Mouse (Mus musculus) midbrain, embryonic 12.5 days (tissue): ENCODE data around the gene Osbp2. TPM values are rescaled to one million over a fixed set of nuclear protein-coding genes. Genes with fewer than 3 reads are reported as not detected.

Source experiments
- ATAC-seq: fragments of 200-750 bp; cut with Nextera tagmentation; 2 replicates; pipeline ENCODE4 v1.8.0; 2017; ENCODE audit warnings: low read depth, moderate TSS enrichment, moderate library complexity; ENCODE audit not compliant: low FRiP score
- H3K27ac ChIP-seq: fragments of 300-500 bp; sonication (generic); replicated peaks from 2 replicates; pipeline ENCODE4 v1.5.1; 2016; ENCODE audit warnings: mild to moderate bottlenecking
- H3K27me3 ChIP-seq: fragments of 300-500 bp; sonication (generic); 2 replicates; pipeline ENCODE4 v1.6.1; 2016; ENCODE audit warnings: mild to moderate bottlenecking
- H3K36me3 ChIP-seq: fragments of 300-500 bp; sonication (generic); 2 replicates; pipeline ENCODE4 v1.6.1; 2016
- H3K4me1 ChIP-seq: fragments of 300-500 bp; sonication (generic); 2 replicates; pipeline ENCODE4 v1.6.1; 2016
- H3K4me2 ChIP-seq: fragments of 300-500 bp; sonication (generic); replicated peaks from 2 replicates; pipeline ENCODE4 v1.6.1; 2016; ENCODE audit warnings: mild to moderate bottlenecking, moderate library complexity
- H3K4me3 ChIP-seq: fragments of 300-500 bp; sonication (generic); 2 replicates; pipeline ENCODE4 v1.5.1; 2016; ENCODE audit warnings: mild to moderate bottlenecking
- H3K9ac ChIP-seq: fragments of 300-500 bp; sonication (generic); replicated peaks from 2 replicates; pipeline ENCODE4 v1.6.1; 2016; ENCODE audit warnings: mild to moderate bottlenecking, moderate library complexity
- H3K9me3 ChIP-seq: fragments of 300-500 bp; sonication (generic); 2 replicates; pipeline ENCODE4 v1.6.1; 2016; ENCODE audit warnings: mild to moderate bottlenecking
- WGBS: fragments of 180-500 bp; shearing (Covaris S2); methylation state at CpG from one replicate; pipeline ENCODE4 v1.1.7; 2016; 5-methylcytosine and 5-hydroxymethylcytosine counted together
- polyA plus RNA-seq: library from polyadenylated mRNA; unstranded; fragments of >200 nt; fragmentation: Nextera tagmentation; extraction: Ambion mirVana; gene quantifications from 2 replicates; pipeline ENCODE4 v1.2.1, GENCODE M21; 2016

Osbp2 gene
- polyA plus RNA-seq, 1 experiment from 2014 or later, result 5.3 TPM

DNA sequence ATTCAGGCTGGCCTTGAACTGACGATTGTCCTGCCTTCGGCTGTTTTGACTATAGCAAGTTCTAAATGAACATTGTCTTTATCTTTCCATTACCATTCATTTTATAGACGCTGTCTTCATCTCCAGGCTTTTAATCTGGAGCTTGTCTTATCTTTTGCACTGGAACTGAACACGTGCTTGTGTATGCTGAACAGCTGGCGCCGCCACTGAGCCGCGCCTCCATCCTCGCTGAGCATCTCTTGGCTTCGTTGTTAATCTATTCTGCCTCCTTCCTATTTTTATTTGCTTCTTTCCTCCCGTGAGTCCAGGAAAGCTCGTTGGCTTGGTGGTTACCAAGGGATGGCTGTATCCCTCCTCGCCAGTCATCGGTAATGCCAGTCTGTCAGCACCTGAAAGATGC is 153.5 kb downstream of the Osbp2 start:
- no peaks in the 10 kb centered on the region for H3K4me1 ChIP-seq
- H3K4me3 ChIP-seq, result no peak overlapping the region
- 0 out of 2 replicates have a peak, but pooled peaks cover 2% of the 10 kb centered on the region for H3K27me3 ChIP-seq
- no peak for ATAC-seq
- H3K9me3 ChIP-seq, result no peaks in the 10 kb centered on the region
- H3K36me3 ChIP-seq, result no peaks in the 10 kb centered on the region
- no peak overlapping the region for H3K27ac ChIP-seq
- no peak overlapping the region for H3K9ac ChIP-seq
- H3K4me2 ChIP-seq, result no peak overlapping the region
- WGBS, result 85% methylated on average over 14 of the region's 14 CpGs

DNA sequence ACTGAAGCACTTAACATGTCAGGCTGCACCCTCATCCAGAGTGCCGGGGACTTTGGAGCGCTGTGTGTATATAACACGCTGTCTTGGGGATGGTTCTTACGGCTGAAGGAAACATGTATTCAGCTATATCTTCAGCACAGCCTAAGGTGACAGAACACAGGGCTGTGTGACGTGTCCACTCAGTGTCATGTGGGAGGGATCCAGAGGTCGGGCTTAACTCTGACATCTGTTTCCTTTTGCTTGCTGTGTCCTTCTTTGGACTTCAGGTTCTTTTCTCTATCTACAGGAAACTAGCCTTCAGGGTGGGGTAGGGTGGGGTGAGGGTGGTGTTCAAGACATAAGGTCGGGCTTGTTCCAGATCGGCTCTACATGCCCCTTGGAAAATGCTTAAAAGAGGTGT is 156.6 kb downstream of the Osbp2 start:
- Histone ChIP-seq H3K4me2 (no peak overlapping the region), H3K27me3 (0 out of 2 replicates have a peak, but pooled peaks cover 5% of the 10 kb centered on the region), H3K9me3 (no peaks in the 10 kb centered on the region), H3K9ac (no peak overlapping the region), H3K4me3 (no peak overlapping the region), H3K36me3 (no peaks in the 10 kb centered on the region), H3K4me1 (no peaks in the 10 kb centered on the region), H3K27ac (no peak overlapping the region)
- WGBS, result 93% methylated on average over 8 of the region's 8 CpGs
- no peak for ATAC-seq

DNA sequence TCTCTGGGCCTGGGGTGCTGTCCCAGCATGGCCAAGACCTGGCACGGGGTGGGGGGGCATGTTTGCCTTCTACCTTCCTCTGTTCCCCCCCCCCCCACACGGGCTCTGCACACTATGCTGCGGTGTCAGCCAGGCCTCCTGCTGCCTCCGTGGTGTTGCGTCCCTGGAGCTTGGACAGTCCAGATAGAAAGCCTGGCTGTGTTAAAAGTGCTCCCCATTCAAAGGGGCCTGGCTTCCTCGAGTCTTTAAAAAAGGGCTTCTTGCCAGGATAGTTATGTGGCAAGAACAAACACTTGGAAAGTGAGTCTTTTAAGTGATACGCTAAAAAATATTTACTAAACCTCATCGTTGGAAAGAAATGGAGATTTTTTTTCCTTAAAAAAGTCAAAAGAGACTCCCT is 159.3 kb downstream of the Osbp2 start:
- ATAC-seq, result no peak
- Histone ChIP-seq H3K9ac (no peak overlapping the region), H3K4me2 (no peak overlapping the region), H3K4me1 (no peaks in the 10 kb centered on the region), H3K9me3 (no peaks in the 10 kb centered on the region), H3K36me3 (no peaks in the 10 kb centered on the region), H3K27ac (no peak overlapping the region), H3K4me3 (no peak overlapping the region), H3K27me3 (0 out of 2 replicates have a peak, but pooled peaks cover 5% of the 10 kb centered on the region)
- 81% methylated on average over 8 of the region's 8 CpGs for WGBS

DNA sequence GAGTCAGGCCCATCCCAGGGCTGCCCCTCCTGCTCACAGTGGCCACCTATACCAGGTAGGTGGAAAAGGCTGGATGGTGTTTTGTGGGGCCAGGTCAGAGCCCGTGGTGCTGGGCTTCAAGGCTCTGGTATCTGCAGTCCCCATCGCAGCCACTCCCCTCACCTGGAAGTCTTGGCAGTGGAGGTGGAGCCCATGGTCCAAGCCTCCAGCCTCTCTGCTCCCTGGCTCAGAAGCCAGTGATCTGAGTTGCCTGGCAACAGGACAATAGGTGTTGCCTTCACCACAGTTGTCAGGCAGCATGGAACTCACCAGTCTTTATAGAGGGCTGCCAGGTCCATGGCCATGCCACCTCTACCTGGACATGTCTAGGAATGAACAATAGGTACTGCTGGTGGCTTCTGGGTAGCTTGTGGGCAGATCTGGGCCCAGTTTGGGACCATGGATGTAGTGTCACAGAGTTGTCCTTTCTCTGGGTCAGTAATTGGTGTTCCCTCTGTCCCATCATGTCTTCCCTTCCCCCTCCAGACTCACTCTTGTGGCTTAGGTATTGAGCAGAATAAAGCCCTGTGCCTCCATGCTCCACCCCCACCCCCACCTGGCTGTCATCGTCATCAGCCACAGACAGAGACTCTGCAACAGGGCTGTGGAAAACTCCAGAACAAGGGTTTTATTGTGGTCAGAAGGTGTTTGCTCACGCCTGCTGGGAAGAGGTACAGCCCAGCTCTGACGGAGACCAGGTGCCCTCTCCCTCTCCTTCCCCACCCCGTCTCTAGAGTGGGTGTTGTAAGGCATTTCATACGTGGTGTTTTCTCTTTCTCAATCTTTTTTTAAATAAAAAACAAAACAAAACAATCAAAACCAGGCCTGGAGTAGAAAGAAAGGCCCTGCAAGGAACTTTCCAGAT is 160.4 kb downstream of the Osbp2 start:
- ATAC-seq, result no peak
- H3K4me2 ChIP-seq, result no peak overlapping the region
- H3K4me3 ChIP-seq, result no peak overlapping the region
- whole genome bisulfite sequencing, result 86% methylated on average over 7 of the region's 7 CpGs
- no peaks in the 10 kb centered on the region for H3K9me3 ChIP-seq
- no peaks in the 10 kb centered on the region for H3K36me3 ChIP-seq
- no peak overlapping the region for H3K27ac ChIP-seq
- no peak overlapping the region for H3K9ac ChIP-seq
- H3K27me3 ChIP-seq, result 0 out of 2 replicates have a peak, but pooled peaks cover 5% of the 10 kb centered on the region
- H3K4me1 ChIP-seq, result no peaks in the 10 kb centered on the region

DNA sequence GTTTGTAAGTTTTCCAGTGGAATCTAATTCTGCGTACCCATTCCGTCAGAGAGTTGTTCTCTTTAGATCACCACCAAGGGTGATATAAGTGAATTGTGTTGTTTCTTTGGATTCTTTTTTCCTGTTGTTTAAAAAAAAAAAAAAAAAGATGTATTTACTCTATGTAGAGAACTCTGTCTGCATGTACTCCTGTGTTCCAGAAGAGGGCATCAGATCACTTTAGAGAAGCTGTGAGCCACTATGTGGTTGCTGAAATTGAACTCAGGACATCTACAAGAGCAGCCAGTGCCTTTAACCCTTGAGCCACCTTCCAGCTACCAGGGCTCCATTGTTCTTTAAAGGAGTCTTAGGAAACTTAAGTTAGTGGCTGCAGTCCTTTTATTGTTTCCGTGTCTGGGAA is 166.3 kb downstream of the Osbp2 start:
- H3K4me3 ChIP-seq, result no peak overlapping the region
- no peak for ATAC-seq
- no peak overlapping the region for H3K9ac ChIP-seq
- WGBS, result 83% methylated on average over 3 of the region's 3 CpGs
- H3K9me3 ChIP-seq, result no peaks in the 10 kb centered on the region
- H3K4me2 ChIP-seq, result no peak overlapping the region
- no peaks in the 10 kb centered on the region for H3K27me3 ChIP-seq
- H3K36me3 ChIP-seq, result peaks cover 13% of the 10 kb centered on the region
- H3K4me1 ChIP-seq, result no peaks in the 10 kb centered on the region
- no peak overlapping the region for H3K27ac ChIP-seq

DNA sequence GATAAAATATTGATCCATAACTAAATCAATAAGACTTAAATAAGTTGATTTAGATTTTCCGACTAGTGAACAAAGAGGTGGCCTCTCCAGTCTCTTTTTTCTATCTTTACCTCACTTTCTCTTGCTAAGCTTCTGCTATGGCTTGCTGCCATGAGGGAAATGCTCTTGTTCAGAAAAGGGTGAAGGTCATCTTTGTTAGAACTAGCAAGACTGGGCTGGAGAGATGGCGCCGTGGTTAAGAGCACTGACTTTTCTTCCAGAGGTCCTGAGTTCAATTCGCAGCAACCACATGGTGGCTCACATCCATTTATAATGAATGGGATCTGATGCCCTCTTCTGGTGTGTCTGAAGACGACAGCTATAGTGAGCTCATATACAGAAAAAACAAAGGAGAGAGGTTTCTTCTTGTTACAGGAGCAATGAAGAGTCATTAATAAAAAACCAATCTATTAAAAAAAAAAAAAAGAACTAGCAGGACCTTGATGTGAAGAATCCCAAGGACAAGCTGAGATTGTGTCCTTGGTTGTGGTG is 167.6 kb downstream of the Osbp2 start:
- Histone ChIP-seq H3K9me3 (no peaks in the 10 kb centered on the region), H3K27ac (no peak overlapping the region), H3K4me3 (no peak overlapping the region), H3K4me1 (no peaks in the 10 kb centered on the region), H3K36me3 (peaks cover 23% of the 10 kb centered on the region), H3K27me3 (no peaks in the 10 kb centered on the region), H3K9ac (no peak overlapping the region), H3K4me2 (no peak overlapping the region)
- ATAC-seq, result no peak
- WGBS, result 80% methylated on average over 5 of the region's 5 CpGs

DNA sequence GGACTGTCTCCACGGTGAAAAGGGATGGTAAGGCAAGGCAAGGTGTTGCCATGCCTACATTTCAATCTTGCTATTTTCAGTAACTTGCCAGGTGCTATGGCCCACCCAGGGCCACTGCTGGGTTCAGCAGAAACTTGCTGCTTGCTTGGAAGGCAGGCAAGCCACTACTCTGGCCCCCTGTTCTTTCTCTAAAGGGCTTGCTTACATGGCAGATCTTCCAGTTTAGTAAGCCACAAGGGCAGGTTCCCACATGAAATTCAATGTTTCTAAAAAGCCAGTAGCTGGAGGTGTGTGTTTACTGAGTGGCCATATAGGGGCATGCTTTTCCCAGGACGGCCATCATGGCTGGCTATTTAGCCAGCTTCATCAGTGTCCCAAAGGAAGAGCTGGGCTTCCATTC is 172.0 kb downstream of the Osbp2 start:
- ATAC-seq, result no peak
- no peaks in the 10 kb centered on the region for H3K4me1 ChIP-seq
- no peak overlapping the region for H3K9ac ChIP-seq
- no peaks in the 10 kb centered on the region for H3K27me3 ChIP-seq
- H3K9me3 ChIP-seq, result no peaks in the 10 kb centered on the region
- H3K4me3 ChIP-seq, result no peak overlapping the region
- no peak overlapping the region for H3K4me2 ChIP-seq
- 86% methylated on average over 2 of the region's 2 CpGs for WGBS
- H3K36me3 ChIP-seq, result peaks cover 65% of the 10 kb centered on the region
- H3K27ac ChIP-seq, result no peak overlapping the region

DNA sequence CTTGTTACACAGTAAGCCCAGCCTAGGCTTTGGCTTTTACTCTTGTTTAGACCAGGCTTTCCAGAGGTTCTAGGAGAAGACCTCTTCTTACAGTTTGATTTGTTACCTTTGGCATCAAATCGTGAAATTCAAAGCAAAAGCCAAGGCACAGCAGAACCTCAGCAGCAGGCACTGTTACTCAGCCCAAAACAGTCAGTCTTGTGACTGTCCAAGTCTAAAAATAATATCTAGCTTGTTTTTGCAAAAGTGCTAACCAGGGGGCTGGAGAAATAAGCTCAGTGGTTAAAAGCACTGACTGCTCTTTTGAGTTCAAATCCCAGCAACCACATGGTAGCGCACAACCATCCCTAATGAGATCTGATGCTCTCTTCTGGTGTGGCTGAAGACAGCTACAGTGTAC is 176.8 kb downstream of the Osbp2 start:
- ATAC-seq, result no peak
- H3K27me3 ChIP-seq, result no peaks in the 10 kb centered on the region
- no peak overlapping the region for H3K27ac ChIP-seq
- peaks cover 92% of the 10 kb centered on the region for H3K36me3 ChIP-seq
- H3K9ac ChIP-seq, result no peak overlapping the region
- no peaks in the 10 kb centered on the region for H3K9me3 ChIP-seq
- H3K4me3 ChIP-seq, result no peak overlapping the region
- no peak overlapping the region for H3K4me2 ChIP-seq
- WGBS, result 91% methylated on average over 2 of the region's 2 CpGs
- no peaks in the 10 kb centered on the region for H3K4me1 ChIP-seq

DNA sequence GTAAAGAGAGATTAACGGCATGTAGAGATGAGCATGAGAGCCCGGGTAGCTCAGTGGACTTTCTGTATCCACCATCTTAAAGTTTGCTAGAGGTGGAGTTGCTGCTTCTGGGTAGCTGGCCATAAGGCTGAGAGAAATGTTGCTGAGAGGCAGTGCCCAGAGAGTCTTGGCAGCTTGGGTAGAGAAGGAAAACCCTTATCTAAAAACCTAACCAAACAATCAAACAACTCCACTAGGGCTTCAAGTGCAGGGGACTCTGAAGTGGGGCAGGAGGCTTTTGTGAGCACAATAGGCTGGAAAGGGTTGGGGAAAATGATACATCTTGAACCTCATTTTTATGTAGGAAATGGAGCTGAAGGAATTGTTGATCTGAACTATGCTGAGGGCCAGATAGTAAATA is 177.4 kb downstream of the Osbp2 start:
- Histone ChIP-seq H3K27ac (no peak overlapping the region), H3K9ac (no peak overlapping the region), H3K36me3 (peaks cover 91% of the 10 kb centered on the region), H3K27me3 (no peaks in the 10 kb centered on the region), H3K4me2 (no peak overlapping the region), H3K4me1 (no peaks in the 10 kb centered on the region), H3K4me3 (no peak overlapping the region), H3K9me3 (no peaks in the 10 kb centered on the region)
- WGBS, result 96% methylated on average over 2 of the region's 2 CpGs
- no peak for ATAC-seq

DNA sequence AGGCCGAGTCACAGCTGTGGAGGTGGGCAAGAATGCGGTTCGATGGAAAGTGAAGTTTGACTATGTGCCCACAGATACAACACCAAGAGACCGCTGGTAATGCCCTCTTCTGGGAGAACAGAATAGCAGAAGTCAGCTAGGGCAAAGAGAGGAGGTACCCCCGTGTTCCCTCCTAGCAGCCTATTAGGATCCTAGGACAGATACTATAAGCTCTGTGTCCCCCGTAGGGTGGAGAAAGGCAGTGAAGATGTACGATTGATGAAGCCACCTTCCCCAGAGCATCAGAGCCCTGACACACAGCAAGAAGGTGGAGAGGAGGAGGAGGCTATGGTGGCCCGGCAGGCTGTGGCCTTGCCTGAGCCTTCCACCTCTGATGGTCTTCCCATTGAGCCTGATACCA is 178.3 kb downstream of the Osbp2 start:
- Histone ChIP-seq H3K9ac (no peak overlapping the region), H3K4me3 (no peak overlapping the region), H3K9me3 (no peaks in the 10 kb centered on the region), H3K4me1 (no peaks in the 10 kb centered on the region), H3K27me3 (no peaks in the 10 kb centered on the region), H3K27ac (no peak overlapping the region), H3K36me3 (peaks cover 91% of the 10 kb centered on the region), H3K4me2 (no peak overlapping the region)
- 96% methylated on average over 8 of the region's 8 CpGs for WGBS
- no peak for ATAC-seq

DNA sequence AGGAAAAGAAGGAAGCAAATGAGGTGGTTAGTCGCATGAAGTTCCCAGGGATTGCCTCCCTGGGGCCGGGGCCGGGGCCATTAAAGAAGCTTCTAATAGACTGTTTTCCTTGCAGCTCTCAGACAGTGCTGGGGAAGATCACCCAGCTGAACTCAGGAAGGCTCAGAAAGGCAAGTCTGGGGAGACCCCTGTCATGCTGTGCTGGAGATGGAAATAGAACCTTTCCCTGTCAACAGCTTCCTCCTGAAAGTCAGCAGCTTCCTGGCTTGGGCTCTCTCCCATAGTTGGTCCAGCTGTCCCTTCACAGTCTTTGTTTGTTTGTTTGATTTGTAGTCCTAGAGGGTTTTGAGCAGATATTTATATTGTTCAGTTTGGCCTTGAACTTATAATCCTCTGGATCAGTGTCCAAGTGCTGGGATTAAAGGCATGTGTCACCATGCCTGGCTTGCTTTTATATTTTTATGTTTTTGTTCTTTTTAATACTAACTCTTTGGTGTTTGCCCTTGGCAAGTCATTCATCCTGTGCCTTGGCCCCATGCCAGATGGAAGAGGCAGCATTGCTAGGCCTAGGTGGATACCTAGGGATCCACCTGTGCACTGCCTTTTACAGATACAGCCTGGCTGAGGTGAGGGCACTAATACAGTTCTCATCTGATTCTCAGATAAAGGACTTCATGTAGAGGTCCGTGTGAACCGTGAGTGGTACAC is 178.8 kb downstream of the Osbp2 start:
- no peak overlapping the region for H3K4me3 ChIP-seq
- no peaks in the 10 kb centered on the region for H3K4me1 ChIP-seq
- no peak for ATAC-seq
- 90% methylated on average over 5 of the region's 5 CpGs for WGBS
- H3K4me2 ChIP-seq, result no peak overlapping the region
- H3K9ac ChIP-seq, result no peak overlapping the region
- H3K27ac ChIP-seq, result no peak overlapping the region
- H3K9me3 ChIP-seq, result no peaks in the 10 kb centered on the region
- peaks cover 92% of the 10 kb centered on the region for H3K36me3 ChIP-seq
- no peaks in the 10 kb centered on the region for H3K27me3 ChIP-seq

DNA sequence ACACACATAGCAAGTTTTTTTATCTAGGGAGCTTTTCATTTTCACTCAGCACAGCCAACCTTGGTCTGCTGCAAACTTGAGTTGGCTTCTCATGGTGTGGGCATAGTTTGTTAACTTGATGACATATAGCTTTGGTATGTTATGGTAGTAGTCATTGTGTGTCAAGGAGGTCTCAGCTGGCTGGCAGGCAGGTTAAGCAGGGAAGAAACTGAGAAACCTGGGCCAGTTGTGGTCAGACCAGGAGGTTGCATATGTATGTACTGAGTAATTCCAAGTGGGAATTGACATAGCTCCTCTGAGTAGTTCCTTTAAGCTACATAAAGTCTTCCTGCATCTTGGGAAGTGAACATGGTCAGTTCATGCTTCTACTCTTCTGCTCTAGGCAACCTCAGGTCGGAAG is 179.5 kb downstream of the Osbp2 start:
- Histone ChIP-seq H3K4me1 (no peaks in the 10 kb centered on the region), H3K36me3 (peaks cover 90% of the 10 kb centered on the region), H3K9ac (no peak overlapping the region), H3K27me3 (no peaks in the 10 kb centered on the region), H3K9me3 (no peaks in the 10 kb centered on the region), H3K4me2 (no peak overlapping the region), H3K4me3 (no peak overlapping the region), H3K27ac (no peak overlapping the region)
- ATAC-seq, result no peak
- 90% methylated on average over 1 of the region's 1 CpGs for WGBS
